Mouse (Mus musculus) embryonic facial prominence, embryonic 13.5 days (tissue): ENCODE data around the gene Numa1. TPM values are rescaled to one million over a fixed set of nuclear protein-coding genes. Genes with fewer than 3 reads are reported as not detected.
"Not testable (repeated sequence)": the region's sequence is repeated elsewhere in the genome, so short reads cannot be mapped to it uniquely, and the experiment has no call there.

Source experiments
- ATAC-seq: fragments of 200-750 bp; cut with Nextera tagmentation; 2 replicates; pipeline ENCODE4 v1.8.0; 2017; ENCODE audit warnings: low read depth; ENCODE audit not compliant: insufficient number of reproducible peaks, insufficient read depth, low FRiP score, low TSS enrichment
- H3K27ac ChIP-seq: fragments of 300-500 bp; sonication (generic); 2 replicates; pipeline ENCODE4 v1.5.1; 2015; ENCODE audit warnings: moderate library complexity, mild to moderate bottlenecking, inconsistent platforms
- H3K27me3 ChIP-seq: fragments of 300-500 bp; sonication (generic); 2 replicates; pipeline ENCODE4 v1.6.1; 2015; ENCODE audit warnings: mild to moderate bottlenecking, inconsistent platforms
- H3K36me3 ChIP-seq: fragments of 300-500 bp; sonication (generic); 2 replicates; pipeline ENCODE4 v1.6.1; 2015; ENCODE audit warnings: mild to moderate bottlenecking, inconsistent platforms
- H3K4me1 ChIP-seq: fragments of 300-500 bp; sonication (generic); 2 replicates; pipeline ENCODE4 v1.6.1; 2015; ENCODE audit warnings: inconsistent platforms
- H3K4me2 ChIP-seq: fragments of 300-500 bp; sonication (generic); 2 replicates; pipeline ENCODE4 v1.6.1; 2015; ENCODE audit warnings: moderate library complexity, mild to moderate bottlenecking, inconsistent platforms
- H3K4me3 ChIP-seq: fragments of 300-500 bp; sonication (generic); 2 replicates; pipeline ENCODE4 v1.5.1; 2015; ENCODE audit warnings: mild to moderate bottlenecking, inconsistent platforms
- H3K9ac ChIP-seq: fragments of 300-500 bp; sonication (generic); 2 replicates; pipeline ENCODE4 v1.6.1; 2015; ENCODE audit warnings: mild to moderate bottlenecking, inconsistent platforms
- H3K9me3 ChIP-seq: fragments of 300-500 bp; sonication (generic); 2 replicates; pipeline ENCODE4 v1.6.1; 2016; ENCODE audit warnings: inconsistent platforms
- WGBS: fragments of 180-500 bp; shearing (Covaris S2); methylation state at CpG from one replicate; pipeline ENCODE4 v1.1.7; 2015; ENCODE audit warnings: mixed read lengths; 5-methylcytosine and 5-hydroxymethylcytosine counted together
- polyA plus RNA-seq: library from polyadenylated mRNA; unstranded; fragments of >200 nt; fragmentation: Nextera tagmentation; extraction: Ambion mirVana; gene quantifications from 2 replicates; pipeline ENCODE4 v1.2.1, GENCODE M21; 2015

Gene Numa1
- polyA plus RNA-seq, 1 experiment from 2014 or later: 90.9 TPM

DNA sequence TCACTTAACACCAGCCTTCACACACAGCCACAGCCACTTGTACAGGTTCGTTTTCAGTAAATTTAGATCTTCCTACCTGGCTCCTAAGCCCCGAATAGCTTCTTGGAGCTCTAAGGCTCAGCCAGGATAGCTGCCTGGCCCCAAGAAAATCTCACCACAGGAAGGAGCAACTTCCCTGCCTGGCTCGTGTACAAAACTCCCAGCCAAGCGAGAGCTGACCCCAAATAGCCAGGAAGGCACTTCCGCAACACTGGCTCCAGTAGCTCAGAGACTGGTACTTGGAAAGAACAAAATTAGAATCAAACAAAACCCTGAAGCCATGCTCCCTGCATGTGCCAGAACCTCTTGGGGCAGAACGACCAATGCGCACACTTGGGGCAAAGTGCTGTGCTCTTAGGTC is 84.1 kb downstream of the Numa1 start:
- ATAC-seq: no peak
- H3K36me3 ChIP-seq: peaks cover 96% of the 10 kb centered on the region
- H3K27me3 ChIP-seq: no peaks in the 10 kb centered on the region
- H3K9me3 ChIP-seq: no peaks in the 10 kb centered on the region
- no peak overlapping the region for H3K9ac ChIP-seq
- no peak overlapping the region for H3K4me3 ChIP-seq
- H3K4me1 ChIP-seq: no peaks in the 10 kb centered on the region
- 83% methylated on average over 7 of the region's 7 CpGs for WGBS
- H3K4me2 ChIP-seq: no peak overlapping the region
- H3K27ac ChIP-seq: no peak overlapping the region

DNA sequence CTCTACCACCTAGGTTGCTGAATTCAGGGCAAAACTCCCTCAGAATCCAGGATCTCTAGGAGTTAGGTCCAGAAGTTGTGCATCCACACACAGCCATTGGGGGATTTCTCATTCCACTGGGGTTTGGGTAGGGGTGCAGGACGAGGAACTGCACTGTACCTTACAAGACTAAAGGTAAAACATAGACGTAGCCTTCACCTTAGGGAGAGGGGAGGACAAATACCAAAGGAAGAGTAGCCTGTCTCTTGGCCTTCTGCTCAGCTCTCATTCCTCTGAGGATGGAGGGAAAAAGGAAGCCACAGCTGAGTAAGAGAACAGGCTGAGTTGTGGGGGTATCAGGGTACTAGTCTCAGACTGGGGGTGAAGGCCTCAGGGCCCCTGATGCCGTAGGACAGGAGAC is 84.7 kb downstream of the Numa1 start, which contains the start of gene Il18bp:
Gene Il18bp, minus strand, starts transcription at position 101 of the 400 bp plus-strand sequence.
- H3K4me1 ChIP-seq: no peaks in the 10 kb centered on the region
- no peak within 1 kb of the TSS for H3K27ac ChIP-seq
- H3K9ac ChIP-seq: no peak within 1 kb of the TSS
- WGBS: 80% methylated on average over 3 of the region's 3 CpGs
- H3K4me3 ChIP-seq: no peak within 1 kb of the TSS
- H3K9me3 ChIP-seq: no peaks in the 10 kb centered on the region
- H3K4me2 ChIP-seq: no peak within 1 kb of the TSS
- no peaks in the 10 kb centered on the region for H3K27me3 ChIP-seq
- no peak for ATAC-seq
- peaks cover 96% of the 10 kb centered on the region for H3K36me3 ChIP-seq

DNA sequence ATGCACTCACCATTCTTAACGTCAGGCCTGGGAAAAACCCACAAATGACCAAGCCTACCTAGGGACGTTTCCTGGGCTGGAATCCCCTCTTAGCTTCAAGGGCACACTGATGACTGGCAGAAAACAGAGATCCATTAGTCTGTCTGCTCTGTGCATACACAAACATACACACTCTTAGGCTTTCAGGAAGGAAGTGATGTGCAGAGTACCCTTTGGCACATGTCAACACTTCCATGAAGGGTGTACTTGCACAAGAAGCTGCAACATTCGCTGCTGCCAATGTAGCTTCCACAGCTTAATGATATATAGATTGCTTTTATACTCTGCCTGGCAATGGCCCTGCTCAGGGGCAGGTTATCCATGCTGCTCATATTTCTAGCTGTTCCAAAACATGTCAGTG is 85.5 kb downstream of the Numa1 start:
- peaks cover 94% of the 10 kb centered on the region for H3K36me3 ChIP-seq
- no peak overlapping the region for H3K27ac ChIP-seq
- H3K27me3 ChIP-seq: no peaks in the 10 kb centered on the region
- no peak overlapping the region for H3K4me3 ChIP-seq
- 77% methylated on average over 3 of the region's 3 CpGs for WGBS
- no peak overlapping the region for H3K4me2 ChIP-seq
- no peak overlapping the region for H3K9ac ChIP-seq
- no peaks in the 10 kb centered on the region for H3K9me3 ChIP-seq
- no peaks in the 10 kb centered on the region for H3K4me1 ChIP-seq
- no peak for ATAC-seq

DNA sequence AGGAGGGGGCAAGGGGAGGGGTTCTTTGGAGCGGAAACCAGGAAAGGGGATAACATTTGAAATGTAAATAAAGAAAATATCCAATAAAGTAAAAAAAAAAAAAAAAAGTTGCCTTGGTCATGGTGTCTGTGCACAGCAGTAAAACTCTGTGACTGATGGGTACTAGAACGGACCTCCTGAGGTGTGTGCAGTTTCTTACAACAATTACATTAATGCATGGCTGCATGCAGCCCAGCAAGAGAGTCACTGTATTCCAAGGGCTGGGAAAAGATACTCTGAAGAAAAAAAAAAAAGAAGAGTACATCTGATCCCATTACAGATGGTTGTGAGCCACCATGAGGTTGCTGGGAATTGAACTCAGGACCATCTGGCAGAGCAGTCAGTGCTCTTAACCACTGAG is 87.0 kb downstream of the Numa1 start:
- WGBS: 86% methylated on average over 2 of the region's 2 CpGs
- not testable (repeated sequence) for H3K9ac ChIP-seq, H3K9me3 ChIP-seq, H3K4me3 ChIP-seq, H3K27ac ChIP-seq, H3K27me3 ChIP-seq, H3K4me1 ChIP-seq, ATAC-seq, H3K4me2 ChIP-seq
- H3K36me3 ChIP-seq: peaks cover 87% of the 10 kb centered on the region

DNA sequence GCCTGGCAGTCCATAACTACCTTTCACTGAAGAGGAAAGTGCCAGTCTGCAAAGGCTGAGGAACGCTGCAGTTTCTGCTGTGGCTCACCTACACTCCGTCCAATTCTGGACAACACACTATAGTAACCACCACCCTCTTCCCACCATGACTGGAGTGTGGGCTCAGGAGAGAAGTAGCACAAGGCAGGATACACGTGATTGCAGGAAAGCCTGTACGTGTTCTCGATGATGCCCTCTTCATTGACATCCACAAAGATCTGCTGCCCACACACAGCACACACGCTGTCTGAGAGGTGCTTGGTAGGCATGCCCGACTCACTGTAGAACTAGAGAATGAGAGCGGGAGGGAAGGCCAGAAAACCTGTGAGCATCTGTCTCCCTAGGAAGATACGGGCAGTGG is 89.9 kb downstream of the Numa1 start:
- 96% methylated on average over 9 of the region's 9 CpGs for WGBS
- Histone ChIP-seq H3K9me3 (no peaks in the 10 kb centered on the region), H3K36me3 (peaks cover 79% of the 10 kb centered on the region)

DNA sequence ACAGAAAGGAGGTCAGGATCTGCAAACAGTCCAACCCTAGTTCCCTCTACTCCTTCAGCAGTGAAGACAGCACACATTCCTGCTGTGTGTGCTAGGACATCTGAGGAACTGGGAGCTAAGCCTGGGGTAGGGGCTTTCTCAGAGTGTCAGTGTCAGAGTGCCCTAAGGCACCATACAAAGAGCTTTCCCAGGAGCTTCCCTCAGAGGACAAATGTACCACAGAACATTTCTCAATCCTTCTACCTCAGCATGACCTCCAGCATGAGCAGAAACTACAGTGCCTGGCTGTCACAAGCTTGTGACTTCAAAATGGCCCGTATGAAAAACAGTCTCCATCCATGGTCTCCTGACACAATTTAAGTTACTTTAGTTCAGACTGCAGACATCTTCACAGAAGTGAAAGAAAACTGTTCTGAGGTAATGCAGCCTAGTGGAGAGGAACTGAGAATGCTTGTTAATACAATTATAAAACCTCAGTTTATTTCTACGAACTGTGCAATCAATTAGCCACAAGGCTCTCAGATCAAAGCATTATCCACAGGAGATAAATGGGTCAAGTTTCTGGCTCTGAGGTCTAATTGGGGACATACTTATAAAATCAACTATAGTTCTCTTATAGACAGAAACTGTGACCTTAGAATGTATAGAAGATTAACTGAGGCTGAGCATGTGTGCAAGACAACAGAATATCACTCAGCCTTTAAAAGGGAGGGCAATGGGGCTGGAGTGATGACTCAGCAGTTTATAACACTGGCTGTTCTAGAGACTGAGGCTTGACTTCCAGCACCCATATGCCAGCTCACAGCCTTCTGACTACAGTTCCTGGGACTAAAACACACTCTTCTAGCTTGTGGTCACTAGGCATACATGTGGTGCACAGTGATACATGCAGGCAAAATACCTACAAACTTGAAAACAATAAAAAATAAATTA is 91.5 kb downstream of the Numa1 start:
- 72% methylated on average over 2 of the region's 2 CpGs for WGBS
- H3K4me1 ChIP-seq: no peaks in the 10 kb centered on the region
- H3K27me3 ChIP-seq: no peaks in the 10 kb centered on the region
- H3K4me2 ChIP-seq: no peak overlapping the region
- H3K4me3 ChIP-seq: no peak overlapping the region
- peaks cover 77% of the 10 kb centered on the region for H3K36me3 ChIP-seq
- no peak overlapping the region for H3K27ac ChIP-seq
- no peak overlapping the region for H3K9ac ChIP-seq
- H3K9me3 ChIP-seq: no peaks in the 10 kb centered on the region
- ATAC-seq: no peak

More for the DNA sequence above, 89.9 kb downstream of the Numa1 start:
- no peak overlapping the region for H3K4me3 ChIP-seq
- no peaks in the 10 kb centered on the region for H3K27me3 ChIP-seq
- H3K4me1 ChIP-seq: no peaks in the 10 kb centered on the region
- no peak overlapping the region for H3K9ac ChIP-seq
- H3K27ac ChIP-seq: no peak overlapping the region
- no peak for ATAC-seq
- H3K4me2 ChIP-seq: no peak overlapping the region

DNA sequence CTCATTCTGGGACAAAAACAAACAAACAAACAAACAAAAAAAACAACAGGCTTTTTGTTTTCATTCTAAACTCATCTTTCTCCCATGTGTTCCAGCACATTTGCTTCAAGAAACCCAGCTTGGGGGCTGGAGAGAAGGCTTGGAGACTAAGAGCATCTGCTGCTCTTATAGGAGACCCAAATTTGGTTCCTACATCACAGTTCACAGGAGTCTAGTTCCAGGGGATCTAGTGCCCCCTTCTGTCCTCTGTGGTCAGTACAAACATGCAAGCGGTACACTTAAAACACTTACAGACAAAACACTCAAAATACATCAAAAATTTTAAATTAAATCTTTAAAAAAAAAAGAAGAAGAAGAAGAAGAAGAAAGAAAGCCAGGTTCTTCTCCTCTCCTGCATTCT is 101.0 kb downstream of the Numa1 start:
- no peaks in the 10 kb centered on the region for H3K4me1 ChIP-seq
- no peak for ATAC-seq
- no peak overlapping the region for H3K9ac ChIP-seq
- no peaks in the 10 kb centered on the region for H3K27me3 ChIP-seq
- H3K9me3 ChIP-seq: no peaks in the 10 kb centered on the region
- WGBS: 88% methylated on average over 1 of the region's 1 CpGs
- H3K4me3 ChIP-seq: no peak overlapping the region
- H3K4me2 ChIP-seq: no peak overlapping the region
- no peak overlapping the region for H3K27ac ChIP-seq
- H3K36me3 ChIP-seq: peaks cover 98% of the 10 kb centered on the region

DNA sequence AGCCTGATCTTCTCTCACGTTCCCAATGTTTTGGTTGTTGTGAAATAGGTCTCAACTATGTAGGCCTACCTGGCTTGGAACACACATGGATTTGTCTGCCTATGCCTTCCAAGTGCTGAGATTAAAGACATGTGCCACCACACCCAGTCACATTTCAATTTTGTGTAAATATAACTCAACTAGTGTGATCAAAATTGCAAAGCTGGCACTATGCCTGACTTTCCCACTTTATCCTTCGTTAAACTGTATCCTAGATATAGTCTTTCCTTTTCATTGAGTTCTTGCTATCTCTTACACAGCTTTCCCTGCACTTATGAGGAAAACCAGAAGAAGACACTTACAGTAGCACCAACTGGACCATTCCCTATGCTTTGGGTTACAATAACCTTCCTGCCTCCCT is 101.6 kb downstream of the Numa1 start:
- Histone ChIP-seq H3K4me2 (no peak overlapping the region), H3K27me3 (no peaks in the 10 kb centered on the region), H3K9ac (no peak overlapping the region), H3K4me1 (no peaks in the 10 kb centered on the region), H3K4me3 (no peak overlapping the region), H3K36me3 (peaks cover 99% of the 10 kb centered on the region), H3K9me3 (no peaks in the 10 kb centered on the region), H3K27ac (no peak overlapping the region)
- WGBS: 89% methylated on average over 2 of the region's 2 CpGs
- ATAC-seq: no peak

DNA sequence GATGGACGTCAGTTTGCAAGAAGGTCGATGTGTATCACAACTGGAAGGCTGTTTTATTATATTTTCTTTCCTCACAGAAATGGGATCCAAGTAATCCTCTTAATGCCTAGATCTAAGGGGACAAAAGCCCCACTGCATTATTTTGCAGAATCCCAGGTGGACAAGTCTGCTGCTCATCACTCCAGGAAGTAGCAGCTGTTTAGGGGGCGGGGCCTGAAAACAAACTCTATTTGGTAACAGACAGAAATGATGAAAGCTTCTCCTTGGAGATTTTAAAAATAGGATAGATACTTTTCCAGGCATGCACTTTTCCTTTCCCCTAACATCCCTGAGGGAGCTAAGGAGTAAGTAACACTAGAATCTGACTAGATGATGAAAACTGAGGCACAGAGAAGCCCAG is 103.4 kb downstream of the Numa1 start:
- no peak overlapping the region for H3K27ac ChIP-seq
- H3K27me3 ChIP-seq: no peaks in the 10 kb centered on the region
- WGBS: 91% methylated on average over 3 of the region's 3 CpGs
- no peak overlapping the region for H3K9ac ChIP-seq
- ATAC-seq: no peak
- H3K36me3 ChIP-seq: peaks cover 95% of the 10 kb centered on the region
- no peak overlapping the region for H3K4me3 ChIP-seq
- H3K4me2 ChIP-seq: no peak overlapping the region
- H3K9me3 ChIP-seq: no peaks in the 10 kb centered on the region
- no peaks in the 10 kb centered on the region for H3K4me1 ChIP-seq

DNA sequence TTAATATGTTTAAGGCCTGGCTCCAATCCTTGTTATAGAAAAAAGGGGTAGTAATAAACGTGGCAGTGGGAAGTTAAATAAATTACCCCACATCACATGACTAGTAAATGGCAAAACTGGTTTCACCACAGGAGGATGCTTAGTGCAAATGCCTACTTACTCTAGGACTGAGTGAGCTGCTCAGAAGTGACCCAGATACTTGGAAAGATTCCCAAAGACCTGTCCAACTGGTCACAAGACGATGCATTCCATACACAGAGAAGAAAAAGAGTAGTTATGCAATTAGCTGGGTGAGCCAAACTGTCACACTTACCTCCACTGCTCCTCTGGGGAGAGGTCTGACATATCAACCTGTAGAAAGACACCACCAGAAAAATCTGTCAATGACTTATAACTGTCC is 108.4 kb downstream of the Numa1 start:
- Histone ChIP-seq H3K9me3 (no peaks in the 10 kb centered on the region), H3K4me3 (no peak overlapping the region), H3K4me2 (no peak overlapping the region), H3K27me3 (no peaks in the 10 kb centered on the region), H3K9ac (no peak overlapping the region), H3K4me1 (no peaks in the 10 kb centered on the region), H3K36me3 (peaks cover 50% of the 10 kb centered on the region), H3K27ac (no peak overlapping the region)
- 73% methylated on average over 2 of the region's 2 CpGs for WGBS
- no peak for ATAC-seq

DNA sequence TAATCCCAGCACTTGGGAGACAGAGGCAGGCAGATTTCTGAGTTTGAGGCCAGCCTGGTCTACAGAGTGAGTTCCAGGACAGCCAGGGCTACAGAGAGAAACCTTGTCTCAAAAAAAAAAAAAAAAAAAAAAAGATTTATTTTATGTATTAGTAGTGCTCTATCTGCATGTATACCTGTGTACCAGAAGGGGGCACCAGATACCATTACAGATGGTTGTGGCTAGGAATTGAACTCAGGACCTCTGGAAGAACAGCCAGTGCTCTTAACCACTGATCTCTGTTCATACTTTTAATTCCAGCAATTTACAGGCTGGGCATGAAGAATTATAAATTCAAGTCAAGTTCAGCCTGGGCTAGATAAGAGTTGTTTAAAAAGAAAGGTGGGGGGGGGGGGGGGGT is 114.6 kb downstream of the Numa1 start:
- not testable (repeated sequence) for H3K9ac ChIP-seq, H3K27me3 ChIP-seq, H3K9me3 ChIP-seq, H3K4me1 ChIP-seq, H3K4me2 ChIP-seq, H3K4me3 ChIP-seq, H3K27ac ChIP-seq, ATAC-seq
- H3K36me3 ChIP-seq: peaks cover 27% of the 10 kb centered on the region

DNA sequence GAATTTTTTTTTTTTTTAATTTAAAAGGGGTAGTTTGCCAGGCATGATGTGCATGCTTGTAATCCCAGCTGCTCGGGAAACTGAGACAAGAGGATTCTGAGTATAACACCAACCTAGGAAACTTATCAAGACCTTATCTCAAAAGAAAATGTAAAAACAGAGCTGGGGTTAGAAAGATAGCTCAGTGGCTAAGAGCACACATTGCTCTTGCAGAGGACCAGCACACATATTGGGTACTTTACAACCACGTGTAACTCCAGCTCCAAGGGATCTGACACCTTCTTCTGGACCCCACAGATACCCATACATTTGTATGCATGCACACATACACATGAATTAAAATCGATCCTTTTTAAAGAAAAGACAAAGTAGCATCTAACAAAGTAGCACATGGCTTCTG is 127.4 kb downstream of the Numa1 start:
- peaks cover 14% of the 10 kb centered on the region for H3K4me1 ChIP-seq
- peaks cover 37% of the 10 kb centered on the region for H3K36me3 ChIP-seq
- no peak overlapping the region for H3K4me2 ChIP-seq
- no peaks in the 10 kb centered on the region for H3K9me3 ChIP-seq
- H3K4me3 ChIP-seq: no peak overlapping the region
- no peaks in the 10 kb centered on the region for H3K27me3 ChIP-seq
- H3K27ac ChIP-seq: no peak overlapping the region
- no peak overlapping the region for H3K9ac ChIP-seq
- no peak for ATAC-seq
- 93% methylated on average over 3 of the region's 3 CpGs for WGBS
